Mouse (Mus musculus): ENCODE data around the gene Gm45337. TPM values are rescaled to one million over a fixed set of nuclear protein-coding genes. Genes with fewer than 3 reads are reported as not detected.
"Not testable (repeated sequence)": the region's sequence is repeated elsewhere in the genome, so short reads cannot be mapped to it uniquely, and the experiment has no call there.

Gene Gm45337
- polyA plus RNA-seq, 1 experiment from 2014 or later: not detected

DNA sequence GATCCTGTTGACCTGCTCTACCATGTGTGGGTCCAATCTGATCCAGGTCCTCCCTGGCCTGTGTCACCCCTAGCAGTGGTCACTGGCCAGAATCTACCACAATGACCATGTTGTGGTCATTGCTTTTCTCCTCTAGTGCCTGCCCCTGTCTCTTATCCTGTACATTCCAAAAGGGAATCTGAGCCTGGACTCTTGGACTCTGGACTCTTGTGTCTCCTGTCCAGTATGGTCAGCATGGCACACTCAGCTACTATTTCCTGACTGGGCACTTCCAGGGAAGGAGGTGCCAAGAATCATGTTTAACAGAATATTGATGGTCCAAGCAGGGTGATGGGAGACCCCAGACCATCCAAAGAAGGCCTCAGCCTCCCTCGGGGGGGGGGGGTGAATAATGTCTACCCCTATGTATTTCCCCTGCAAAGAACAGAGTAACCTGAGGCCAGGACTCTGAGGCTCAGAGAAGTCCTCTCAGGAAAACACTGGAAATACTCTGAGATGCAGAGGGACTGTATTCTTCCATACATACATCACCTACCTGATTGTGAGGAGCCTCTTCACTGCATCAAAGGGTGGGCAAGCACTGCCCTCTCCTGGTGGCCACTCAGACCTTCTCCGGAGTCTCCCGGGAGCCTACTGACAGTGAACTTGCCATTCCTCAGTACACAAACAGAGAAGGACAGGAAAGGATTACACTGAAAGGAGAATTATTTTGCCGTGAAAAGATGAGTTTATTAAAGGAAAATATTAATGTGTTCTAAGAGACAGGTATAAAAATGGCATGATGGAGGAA, 10.0 kb downstream of the Gm45337 start:
- DNase-seq (ENCODE audit: low spot score) (peak; percentile 31), ATAC-seq (ENCODE audit: low FRiP score, low TSS enrichment) (no peak)
- WGBS: 39% methylated on average over 4 of the region's 4 CpGs
- H3K27me3 ChIP-seq (ENCODE audit: control insufficient read depth, insufficient read depth, low read length): no peaks in the 10 kb centered on the region
- no peak overlapping the region for H3K4me3 ChIP-seq (ENCODE audit: low read depth, low read length)
- no peaks in the 10 kb centered on the region for H3K36me3 ChIP-seq (ENCODE audit: control insufficient read depth, insufficient read depth, low read length)
- no peak overlapping the region for H3K4me2 ChIP-seq (replicated peaks; ENCODE audit: low read depth)
- no peaks in the 10 kb centered on the region for H3K4me1 ChIP-seq (replicated peaks; ENCODE audit: control insufficient read depth, insufficient read depth)
- TF ChIP-seq EP300 (optimal IDR thresholded peaks at IDR 0.05): no peak
- peak; percentile 57 for TF ChIP-seq CTCF (IDR thresholded peaks at IDR 0.05; ENCODE audit: low read depth)
- no peak overlapping the region for H3K27ac ChIP-seq (replicated peaks)
- H3K9me3 ChIP-seq (ENCODE audit: control insufficient read depth, low read length): no peaks in the 10 kb centered on the region
- no peak overlapping the region for H3K9ac ChIP-seq (ENCODE audit: low read length)

DNA sequence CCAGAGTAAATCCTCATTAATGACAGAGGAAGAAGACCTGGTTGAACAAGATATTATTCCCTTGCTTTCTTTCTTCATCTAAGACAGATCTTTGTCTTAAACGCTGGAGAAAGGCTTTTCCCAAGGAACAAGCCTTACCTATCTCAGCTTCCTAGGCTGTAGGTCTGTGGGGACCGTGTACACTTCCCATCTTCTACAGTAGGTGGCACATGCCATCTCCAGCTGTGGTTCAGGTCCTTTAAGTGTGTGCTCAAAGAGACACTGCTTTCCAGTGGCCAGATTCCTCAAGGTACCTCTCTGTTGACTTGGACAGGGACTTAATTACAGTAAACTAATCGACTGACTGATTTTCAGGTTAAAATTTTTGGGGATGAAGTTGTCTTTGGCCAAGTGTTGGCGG, 15.6 kb downstream of the Gm45337 start:
- DNase-seq (ENCODE audit: low spot score): no peak
- no peak overlapping the region for H3K4me3 ChIP-seq (ENCODE audit: low read depth, low read length)
- ATAC-seq (ENCODE audit: low FRiP score, low TSS enrichment): no peak
- WGBS: 63% methylated on average over 4 of the region's 4 CpGs
- H3K27me3 ChIP-seq (ENCODE audit: control insufficient read depth, insufficient read depth, low read length): no peaks in the 10 kb centered on the region
- no peak overlapping the region for H3K9ac ChIP-seq (ENCODE audit: low read length)
- H3K27ac ChIP-seq (replicated peaks): no peak overlapping the region
- TF ChIP-seq EP300 (optimal IDR thresholded peaks at IDR 0.05): no peak
- TF ChIP-seq CTCF (IDR thresholded peaks at IDR 0.05; ENCODE audit: low read depth): peak; percentile 54
- H3K9me3 ChIP-seq (ENCODE audit: control insufficient read depth, low read length): no peaks in the 10 kb centered on the region
- H3K36me3 ChIP-seq (ENCODE audit: control insufficient read depth, insufficient read depth, low read length): no peaks in the 10 kb centered on the region
- H3K4me2 ChIP-seq (replicated peaks; ENCODE audit: low read depth): no peak overlapping the region
- no peaks in the 10 kb centered on the region for H3K4me1 ChIP-seq (replicated peaks; ENCODE audit: control insufficient read depth, insufficient read depth)

DNA sequence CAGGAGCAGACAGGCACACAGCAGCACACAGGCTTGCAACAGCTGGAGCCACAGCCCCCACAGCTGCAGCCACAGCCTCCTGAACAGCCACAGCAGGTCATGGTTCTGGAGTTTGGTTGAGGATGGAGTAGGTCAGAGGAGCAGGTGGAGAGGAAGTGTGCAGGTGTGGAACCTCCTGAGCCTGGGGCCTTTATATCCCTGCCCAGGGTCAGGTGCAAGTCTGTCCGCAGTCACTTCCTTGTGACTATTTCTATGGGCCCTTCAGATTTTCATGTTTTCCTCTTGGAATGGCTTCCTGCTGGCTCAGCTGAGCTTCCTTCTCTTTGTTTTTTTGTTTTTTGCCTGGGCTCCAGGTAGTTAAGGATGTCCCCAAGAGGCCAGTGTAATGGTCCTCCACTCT, 23.8 kb downstream of the Gm45337 start, which contains the start of gene Gm45618:
Gm45618 (minus strand) TSS at position 101 of the 400 bp plus-strand sequence.
- H3K9me3 ChIP-seq (ENCODE audit: control insufficient read depth, low read length); H3K9ac ChIP-seq (ENCODE audit: low read length); H3K36me3 ChIP-seq (ENCODE audit: control insufficient read depth, insufficient read depth, low read length); H3K27ac ChIP-seq (replicated peaks); H3K4me2 ChIP-seq (replicated peaks; ENCODE audit: low read depth); H3K27me3 ChIP-seq (ENCODE audit: control insufficient read depth, insufficient read depth, low read length); H3K4me3 ChIP-seq (ENCODE audit: low read depth, low read length); DNase-seq (ENCODE audit: low spot score); ATAC-seq (ENCODE audit: low FRiP score, low TSS enrichment); H3K4me1 ChIP-seq (replicated peaks; ENCODE audit: control insufficient read depth, insufficient read depth): not testable (repeated sequence)
- 57% methylated on average over 1 of the region's 1 CpGs for WGBS

DNA sequence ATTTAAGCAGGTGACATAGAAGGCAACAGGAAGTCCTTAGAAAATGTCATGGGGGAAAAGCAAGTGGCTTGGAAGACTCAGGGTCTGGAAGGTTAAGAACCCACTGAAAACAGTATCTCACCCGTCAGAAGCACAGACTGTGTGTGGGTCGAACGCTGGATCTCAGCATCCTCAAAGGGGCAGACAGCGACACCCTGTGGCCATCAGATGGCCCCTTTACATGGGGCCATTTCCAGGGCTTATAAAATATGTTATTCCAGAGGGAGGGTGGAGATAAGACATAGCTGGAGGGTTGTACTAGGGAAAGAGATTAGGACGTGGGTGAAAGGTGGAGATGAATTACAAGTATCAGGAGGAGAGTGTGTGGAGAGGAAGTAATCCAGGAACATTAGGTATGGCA, 24.8 kb downstream of the Gm45337 start:
- Histone ChIP-seq H3K27ac (replicated peaks) (no peak overlapping the region), H3K4me3 (ENCODE audit: low read depth, low read length) (no peak overlapping the region), H3K9me3 (ENCODE audit: control insufficient read depth, low read length) (no peaks in the 10 kb centered on the region), H3K36me3 (ENCODE audit: control insufficient read depth, insufficient read depth, low read length) (no peaks in the 10 kb centered on the region), H3K9ac (ENCODE audit: low read length) (no peak overlapping the region), H3K27me3 (ENCODE audit: control insufficient read depth, insufficient read depth, low read length) (no peaks in the 10 kb centered on the region), H3K4me1 (replicated peaks; ENCODE audit: control insufficient read depth, insufficient read depth) (no peaks in the 10 kb centered on the region), H3K4me2 (replicated peaks; ENCODE audit: low read depth) (no peak overlapping the region)
- no peak for DNase-seq (ENCODE audit: low spot score)
- ATAC-seq (ENCODE audit: low FRiP score, low TSS enrichment): no peak
- 17% methylated on average over 5 of the region's 5 CpGs for WGBS
- TF ChIP-seq EP300 (optimal IDR thresholded peaks at IDR 0.05): no peak
- peak; percentile 61 for TF ChIP-seq CTCF (IDR thresholded peaks at IDR 0.05; ENCODE audit: low read depth)

DNA sequence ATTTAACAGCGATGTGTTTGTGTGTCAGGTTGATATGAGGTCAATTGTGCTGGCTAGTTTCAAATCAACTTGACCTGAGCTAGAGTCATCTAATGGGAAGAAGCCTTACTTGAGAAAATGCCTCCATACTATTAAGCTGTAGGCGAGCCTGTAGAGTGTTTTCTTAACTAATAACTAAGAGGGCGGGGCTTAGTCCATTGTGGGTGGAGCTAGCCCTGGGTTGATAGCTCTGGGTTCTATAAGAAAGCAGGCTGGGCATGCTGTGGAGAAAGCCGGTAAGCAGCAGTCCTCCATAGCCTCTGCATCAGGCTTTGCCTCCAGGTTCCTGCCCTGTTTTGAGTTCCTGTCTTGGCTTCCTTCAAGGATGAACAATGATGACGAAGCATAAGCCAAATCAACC, 39.7 kb downstream of the Gm45337 start:
- no peaks in the 10 kb centered on the region for H3K4me1 ChIP-seq (replicated peaks; ENCODE audit: control insufficient read depth, insufficient read depth)
- 49% methylated on average over 5 of the region's 5 CpGs for WGBS

DNA sequence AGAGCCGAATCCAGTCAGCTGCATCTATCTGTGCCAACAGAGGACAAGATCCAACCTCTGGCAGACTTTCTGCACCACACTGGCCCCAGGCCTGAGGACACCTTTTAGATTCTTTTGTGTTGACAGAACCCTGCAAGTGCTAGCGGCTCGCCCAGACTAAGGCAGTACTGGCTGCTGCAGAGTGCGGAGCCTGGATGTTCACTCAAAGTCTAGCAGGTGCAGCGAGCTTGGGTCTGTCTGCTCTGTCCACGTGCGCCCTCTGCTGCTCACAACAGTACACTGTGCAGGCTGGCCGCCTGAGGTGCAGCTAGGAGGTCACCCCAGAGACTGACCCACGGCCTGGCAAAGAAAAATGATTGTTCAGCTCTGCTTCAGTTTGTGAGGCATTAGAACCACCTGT, 46.6 kb downstream of the Gm45337 start:
- no peak overlapping the region for H3K27ac ChIP-seq (replicated peaks)
- H3K27me3 ChIP-seq (ENCODE audit: control insufficient read depth, insufficient read depth, low read length): peaks cover 2% of the 10 kb centered on the region; the same call in 1 of the 2 replicates
- 7% methylated on average over 9 of the region's 9 CpGs for WGBS
- no peaks in the 10 kb centered on the region for H3K9me3 ChIP-seq (ENCODE audit: control insufficient read depth, low read length)
- H3K4me3 ChIP-seq (ENCODE audit: low read depth, low read length): no peak overlapping the region
- ATAC-seq (ENCODE audit: low FRiP score, low TSS enrichment): peak; percentile 78
- H3K4me2 ChIP-seq (replicated peaks; ENCODE audit: low read depth): no peak overlapping the region
- peak; percentile 90 for DNase-seq (ENCODE audit: low spot score)
- peak; percentile 96 for TF ChIP-seq CTCF (IDR thresholded peaks at IDR 0.05; ENCODE audit: low read depth)
- TF ChIP-seq EP300 (optimal IDR thresholded peaks at IDR 0.05): no peak
- no peak overlapping the region for H3K9ac ChIP-seq (ENCODE audit: low read length)
- no peaks in the 10 kb centered on the region for H3K4me1 ChIP-seq (replicated peaks; ENCODE audit: control insufficient read depth, insufficient read depth)
- no peaks in the 10 kb centered on the region for H3K36me3 ChIP-seq (ENCODE audit: control insufficient read depth, insufficient read depth, low read length)

More for the DNA sequence above, 39.7 kb downstream of the Gm45337 start:
- Histone ChIP-seq H3K9me3 (ENCODE audit: control insufficient read depth, low read length) (no peaks in the 10 kb centered on the region), H3K36me3 (ENCODE audit: control insufficient read depth, insufficient read depth, low read length) (no peaks in the 10 kb centered on the region), H3K9ac (ENCODE audit: low read length) (no peak overlapping the region), H3K27ac (replicated peaks) (no peak overlapping the region), H3K4me3 (ENCODE audit: low read depth, low read length) (no peak overlapping the region), H3K4me2 (replicated peaks; ENCODE audit: low read depth) (no peak overlapping the region), H3K27me3 (ENCODE audit: control insufficient read depth, insufficient read depth, low read length) (no peaks in the 10 kb centered on the region)
- DNase-seq (ENCODE audit: low spot score): no peak
- ATAC-seq (ENCODE audit: low FRiP score, low TSS enrichment): 0 out of 2 replicates have a peak, but pooled peaks have one; percentile 8
- no peak for TF ChIP-seq EP300 (optimal IDR thresholded peaks at IDR 0.05)
- no peak for TF ChIP-seq CTCF (IDR thresholded peaks at IDR 0.05; ENCODE audit: low read depth)

All from stomach, postnatal 0 days (tissue).